ENCODE assay signal across 20 mouse cellular contexts in genomic region chr3:39736639-39737038, GRCm38 (mm10).
DNase-seq lines count a peak whose midpoint lies in the region; ATAC-seq lines count a peak whose summit lies in the region.
"Had no signal": no experiment of that assay in that cellular context is flagged by ENCODE, and none has a peak within 500 bp of the region (broad histone marks: within the 10 kb centered on the region; RNA-seq: fewer than 3 reads in every experiment).

No protein-coding gene starts in this region.

- DNase-seq in cerebellum, postnatal 10 days: peak; percentile 19 to 20
- DNase-seq in cerebellum, postnatal 25 days: no peak
- peak; percentile 38 for DNase-seq in layer of hippocampus, adult 11-12 months (ENCODE audit: low spot score)
- no peak for DNase-seq in layer of hippocampus, postnatal 25 days (ENCODE audit: extremely low spot score in 1 of 2, low spot score in 1 of 2)
- peak; percentile 32 to 36 for DNase-seq in layer of hippocampus, adult 8-10 months (ENCODE audit: low spot score in 2 of 2)
- DNase-seq in layer of hippocampus, postnatal 14 days (ENCODE audit: low spot score in 2 of 2): peak; percentile 22 to 77
- DNase-seq in right cerebral cortex, adult 2 months (ENCODE audit: low spot score in 2 of 2): no peak
- DNase-seq: adrenal gland, adult 8-10 months; B cell, adult 2 months; cerebellum, adult 18-20 months; gastrocnemius, postnatal 14 days; heart, adult 2 months had no signal

- no peaks in the 10 kb centered on the region for H3K36me3 ChIP-seq in heart, embryonic 12.5 days
- H3K36me3 ChIP-seq: embryonic facial prominence, embryonic 12.5 days; forebrain, embryonic 15.5 days; G1E; hindbrain, embryonic 10.5 days had no signal

- WGBS in heart, embryonic 12.5 days: 28% methylated on average over 1 of the region's 1 CpGs

- H3K4me3 ChIP-seq in heart, embryonic 12.5 days: no peak overlapping the region
- H3K4me3 ChIP-seq: embryonic facial prominence, embryonic 12.5 days; forebrain, embryonic 15.5 days; heart, adult 2 months; hindbrain, embryonic 10.5 days had no signal

- no peak overlapping the region for H3K4me2 ChIP-seq in heart, embryonic 12.5 days
- H3K4me2 ChIP-seq: embryonic facial prominence, embryonic 12.5 days; forebrain, embryonic 15.5 days; heart, embryonic 11.5 days; hindbrain, embryonic 14.5 days had no signal

- no peak overlapping the region for H3K27ac ChIP-seq in heart, embryonic 12.5 days (ENCODE audit: poor library complexity, severe bottlenecking)
- H3K27ac ChIP-seq: embryonic facial prominence, embryonic 12.5 days; forebrain, embryonic 15.5 days; heart, adult 2 months; hindbrain, embryonic 10.5 days; hindbrain, embryonic 14.5 days had no signal

- no peaks in the 10 kb centered on the region for H3K27me3 ChIP-seq in heart, embryonic 12.5 days (replicated peaks)
- H3K27me3 ChIP-seq: embryonic facial prominence, embryonic 12.5 days; forebrain, embryonic 15.5 days had no signal

- H3K9ac ChIP-seq in heart, embryonic 12.5 days: no peak overlapping the region
- H3K9ac ChIP-seq: embryonic facial prominence, embryonic 12.5 days; forebrain, embryonic 15.5 days; hindbrain, embryonic 14.5 days had no signal

- no peak for ATAC-seq in heart, embryonic 12.5 days (ENCODE audit: insufficient number of reproducible peaks, low FRiP score)
- ATAC-seq: CD4-positive, CD25-positive, alpha-beta regulatory T cell, adult 4 months; forebrain, embryonic 15.5 days had no signal

- H3K9me3 ChIP-seq in heart, embryonic 12.5 days (replicated peaks): no peaks in the 10 kb centered on the region
- H3K9me3 ChIP-seq: embryonic facial prominence, embryonic 12.5 days; forebrain, embryonic 15.5 days; hindbrain, embryonic 10.5 days had no signal

- H3K4me1 ChIP-seq in heart, embryonic 12.5 days (replicated peaks): peaks cover 10% of the 10 kb centered on the region
- H3K4me1 ChIP-seq: forebrain, embryonic 15.5 days; hindbrain, embryonic 10.5 days had no signal

Comparison
In these comparisons a context has a peak if more than half of its experiments do, and no peak if none do; other contexts are left out.
1. DNase-seq: peak in cerebellum, postnatal 10 days (2 of 2), layer of hippocampus, adult 11-12 months (single experiment), layer of hippocampus, adult 8-10 months (2 of 2) and layer of hippocampus, postnatal 14 days (2 of 2); none in cerebellum, postnatal 25 days (0 of 2), layer of hippocampus, postnatal 25 days (0 of 2) and right cerebral cortex, adult 2 months (0 of 2).